Mouse (Mus musculus): ENCODE measurements around the gene Nod1. TPM values are rescaled to one million over a fixed set of nuclear protein-coding genes. Genes with fewer than 3 reads are reported as not detected.

The Nod1 gene
- polyA plus RNA-seq, 1 experiment from 2014 or later, result 2.3 TPM

- Histone ChIP-seq H3K4me2 (replicated peaks) (no peak overlapping the region), H3K27ac (no peak overlapping the region), H3K4me1 (replicated peaks) (no peaks in the 10 kb centered on the region), H3K9ac (replicated peaks) (no peak overlapping the region), H3K4me3 (replicated peaks) (no peak overlapping the region), H3K36me3 (no peaks in the 10 kb centered on the region), H3K27me3 (no peaks in the 10 kb centered on the region), H3K9me3 (no peaks in the 10 kb centered on the region)
- 93% methylated on average over 4 of the region's 4 CpGs for WGBS
- no peak for ATAC-seq
Observed at GRCm38 (mm10) chr6:54914977-54915376, 57.4 kb downstream of the Nod1 start.

GRCm38 (mm10) chr6:54906053-54907040 is 66.1 kb downstream of the Nod1 start:
- H3K4me1 ChIP-seq (replicated peaks), result no peaks in the 10 kb centered on the region
- 92% methylated on average over 10 of the region's 10 CpGs for WGBS
- no peaks in the 10 kb centered on the region for H3K27me3 ChIP-seq

GRCm38 (mm10) chr6:54902547-54902946 is 69.9 kb downstream of the Nod1 start:
- Histone ChIP-seq H3K4me2 (replicated peaks) (no peak overlapping the region), H3K27me3 (no peaks in the 10 kb centered on the region), H3K9ac (replicated peaks) (no peak overlapping the region), H3K9me3 (no peaks in the 10 kb centered on the region), H3K4me3 (replicated peaks) (no peak overlapping the region), H3K36me3 (no peaks in the 10 kb centered on the region), H3K4me1 (replicated peaks) (no peaks in the 10 kb centered on the region), H3K27ac (no peak overlapping the region)
- no peak for ATAC-seq
- WGBS, result 94% methylated on average over 2 of the region's 2 CpGs

More at GRCm38 (mm10) chr6:54906053-54907040, 66.1 kb downstream of the Nod1 start:
- Histone ChIP-seq H3K36me3 (no peaks in the 10 kb centered on the region), H3K9me3 (no peaks in the 10 kb centered on the region), H3K4me3 (replicated peaks) (no peak overlapping the region), H3K4me2 (replicated peaks) (no peak overlapping the region), H3K9ac (replicated peaks) (no peak overlapping the region), H3K27ac (no peak overlapping the region)
- no peak for ATAC-seq

DNA sequence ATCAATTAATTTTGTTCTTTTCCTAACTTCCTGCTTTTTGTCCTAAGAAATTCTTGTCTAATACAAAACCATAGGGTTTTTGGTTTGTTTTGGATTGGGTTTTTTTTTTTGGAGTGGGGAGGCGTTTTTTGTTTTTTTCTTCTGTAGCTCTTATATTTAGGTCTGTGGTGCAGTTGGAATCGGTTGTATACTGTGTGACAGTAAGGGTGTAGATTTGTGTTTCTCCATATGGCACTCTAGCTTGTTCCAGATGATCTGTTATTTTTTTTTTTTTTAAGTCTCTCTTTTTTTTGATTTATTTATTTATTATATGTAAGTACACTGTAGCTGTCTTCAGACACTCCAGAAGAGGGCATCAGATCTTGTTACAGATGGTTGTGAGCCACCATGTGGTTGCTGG is 72.2 kb downstream of the Nod1 start:
- Histone ChIP-seq H3K4me3 (replicated peaks) (no peak overlapping the region), H3K9ac (replicated peaks) (no peak overlapping the region), H3K27ac (no peak overlapping the region), H3K4me2 (replicated peaks) (no peak overlapping the region), H3K9me3 (no peaks in the 10 kb centered on the region), H3K4me1 (replicated peaks) (no peaks in the 10 kb centered on the region), H3K36me3 (no peaks in the 10 kb centered on the region), H3K27me3 (no peaks in the 10 kb centered on the region)
- 95% methylated on average over 2 of the region's 2 CpGs for WGBS
- no peak for ATAC-seq

- Histone ChIP-seq H3K9me3 (no peaks in the 10 kb centered on the region), H3K4me1 (replicated peaks) (peaks cover 7% of the 10 kb centered on the region; the same call in 1 of the 2 replicates), H3K4me3 (replicated peaks) (no peak overlapping the region), H3K4me2 (replicated peaks) (no peak overlapping the region), H3K27ac (no peak overlapping the region), H3K27me3 (no peaks in the 10 kb centered on the region), H3K9ac (replicated peaks) (no peak overlapping the region), H3K36me3 (no peaks in the 10 kb centered on the region)
- 92% methylated on average over 3 of the region's 3 CpGs for WGBS
- ATAC-seq, result no peak
Observed at GRCm38 (mm10) chr6:54891384-54891783, 81.0 kb downstream of the Nod1 start.

DNA sequence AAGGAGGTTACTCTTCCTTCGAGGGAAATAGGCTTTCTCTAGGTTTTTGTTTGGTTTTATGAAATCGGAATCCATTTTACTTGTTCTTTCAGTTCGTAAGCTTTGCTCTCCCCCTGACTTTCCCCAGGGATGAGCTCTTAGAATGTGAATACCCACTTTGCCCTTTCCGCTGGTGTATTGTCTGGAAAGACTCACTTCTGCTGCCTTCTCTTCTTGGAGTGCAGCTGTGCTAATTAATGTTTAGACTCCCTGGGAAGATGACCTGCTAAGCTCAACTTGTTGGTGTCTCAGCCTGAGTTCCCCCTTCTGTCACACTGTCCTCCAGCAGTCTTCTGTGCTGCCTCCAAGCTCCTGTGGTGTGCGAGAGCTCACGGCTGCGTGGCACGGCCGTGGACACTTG is 82.2 kb downstream of the Nod1 start:
- Histone ChIP-seq H3K4me3 (replicated peaks) (no peak overlapping the region), H3K4me1 (replicated peaks) (peaks cover 7% of the 10 kb centered on the region; the same call in 1 of the 2 replicates), H3K27me3 (no peaks in the 10 kb centered on the region), H3K4me2 (replicated peaks) (no peak overlapping the region), H3K27ac (no peak overlapping the region), H3K9me3 (no peaks in the 10 kb centered on the region), H3K9ac (replicated peaks) (no peak overlapping the region), H3K36me3 (no peaks in the 10 kb centered on the region)
- no peak for ATAC-seq
- 38% methylated on average over 9 of the region's 9 CpGs for WGBS

DNA sequence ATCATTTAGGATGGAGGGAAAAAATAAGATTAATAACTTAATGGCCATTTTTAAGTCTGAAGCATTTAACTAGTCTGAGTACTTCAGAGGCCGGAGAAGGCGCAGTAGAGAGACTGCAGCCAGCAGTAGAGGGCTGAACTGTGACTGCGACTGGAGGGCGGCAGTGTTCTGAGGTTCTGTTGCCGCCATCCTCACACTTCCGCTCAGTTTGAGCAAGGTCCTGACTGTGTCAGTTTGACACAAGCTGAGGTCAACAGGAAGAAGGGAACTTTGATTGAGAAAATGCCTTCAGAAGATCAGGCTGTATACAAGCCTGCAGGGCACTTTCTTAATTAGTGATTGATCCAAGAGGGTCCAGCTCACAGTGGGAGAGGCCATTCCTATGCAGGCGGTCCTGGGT is 86.2 kb downstream of the Nod1 start:
- H3K36me3 ChIP-seq, result no peaks in the 10 kb centered on the region
- 61% methylated on average over 7 of the region's 7 CpGs for WGBS
- no peaks in the 10 kb centered on the region for H3K9me3 ChIP-seq
- H3K4me3 ChIP-seq (replicated peaks), result no peak overlapping the region
- H3K4me1 ChIP-seq (replicated peaks), result peaks cover 7% of the 10 kb centered on the region; the same call in 1 of the 2 replicates
- no peak for ATAC-seq
- H3K4me2 ChIP-seq (replicated peaks), result no peak overlapping the region
- no peak overlapping the region for H3K27ac ChIP-seq
- H3K27me3 ChIP-seq, result no peaks in the 10 kb centered on the region
- no peak overlapping the region for H3K9ac ChIP-seq (replicated peaks)

DNA sequence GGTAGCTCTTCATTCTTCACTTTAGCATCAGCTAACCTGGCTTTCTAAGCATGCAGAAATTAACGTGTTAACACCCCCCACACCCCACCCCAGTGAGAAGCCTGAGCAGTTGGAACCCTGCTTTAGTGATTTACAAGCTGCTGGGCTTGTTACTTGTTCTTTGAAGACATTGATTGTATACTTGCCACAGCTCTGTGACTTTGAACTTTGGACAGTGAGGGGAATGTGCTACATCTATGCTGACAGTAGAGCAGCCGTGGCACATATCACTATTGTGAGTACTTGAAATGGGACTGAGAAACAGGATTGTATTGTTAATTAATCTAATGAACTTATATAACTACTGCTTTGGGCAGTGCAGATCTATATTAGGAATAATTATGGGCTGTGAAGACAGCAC is 89.0 kb downstream of the Nod1 start:
- WGBS, result 83% methylated on average over 2 of the region's 2 CpGs
- Histone ChIP-seq H3K9ac (replicated peaks) (no peak overlapping the region), H3K36me3 (no peaks in the 10 kb centered on the region), H3K4me1 (replicated peaks) (no peaks in the 10 kb centered on the region), H3K9me3 (no peaks in the 10 kb centered on the region), H3K4me2 (replicated peaks) (no peak overlapping the region), H3K4me3 (replicated peaks) (no peak overlapping the region), H3K27me3 (no peaks in the 10 kb centered on the region), H3K27ac (no peak overlapping the region)
- no peak for ATAC-seq

GRCm38 (mm10) chr6:54880086-54880485 is 92.3 kb downstream of the Nod1 start:
- H3K36me3 ChIP-seq, result no peaks in the 10 kb centered on the region
- no peak overlapping the region for H3K4me3 ChIP-seq (replicated peaks)
- H3K9me3 ChIP-seq, result no peaks in the 10 kb centered on the region
- no peak overlapping the region for H3K4me2 ChIP-seq (replicated peaks)
- H3K27ac ChIP-seq, result no peak overlapping the region
- H3K27me3 ChIP-seq, result no peaks in the 10 kb centered on the region
- 94% methylated on average over 4 of the region's 4 CpGs for WGBS
- H3K4me1 ChIP-seq (replicated peaks), result no peaks in the 10 kb centered on the region
- ATAC-seq, result no peak
- H3K9ac ChIP-seq (replicated peaks), result no peak overlapping the region

GRCm38 (mm10) chr6:54878546-54878945 is 93.9 kb downstream of the Nod1 start:
- Histone ChIP-seq H3K9ac (replicated peaks) (no peak overlapping the region), H3K36me3 (no peaks in the 10 kb centered on the region), H3K4me2 (replicated peaks) (no peak overlapping the region), H3K4me1 (replicated peaks) (no peaks in the 10 kb centered on the region), H3K4me3 (replicated peaks) (no peak overlapping the region), H3K9me3 (no peaks in the 10 kb centered on the region), H3K27ac (no peak overlapping the region), H3K27me3 (no peaks in the 10 kb centered on the region)
- no peak for ATAC-seq

- no peak overlapping the region for H3K4me3 ChIP-seq (replicated peaks)
- H3K9me3 ChIP-seq, result no peaks in the 10 kb centered on the region
- no peak overlapping the region for H3K27ac ChIP-seq
- WGBS, result 92% methylated on average over 3 of the region's 3 CpGs
- no peak for ATAC-seq
- H3K9ac ChIP-seq (replicated peaks), result no peak overlapping the region
- no peaks in the 10 kb centered on the region for H3K27me3 ChIP-seq
- H3K4me1 ChIP-seq (replicated peaks), result no peaks in the 10 kb centered on the region
- H3K36me3 ChIP-seq, result no peaks in the 10 kb centered on the region
- H3K4me2 ChIP-seq (replicated peaks), result no peak overlapping the region
Observed at GRCm38 (mm10) chr6:54877651-54878050, 94.8 kb downstream of the Nod1 start.

GRCm38 (mm10) chr6:54876782-54877181 is 95.6 kb downstream of the Nod1 start:
- H3K4me1 ChIP-seq (replicated peaks), result no peaks in the 10 kb centered on the region
- H3K36me3 ChIP-seq, result no peaks in the 10 kb centered on the region
- no peaks in the 10 kb centered on the region for H3K9me3 ChIP-seq
- 51% methylated on average over 5 of the region's 5 CpGs for WGBS
- no peaks in the 10 kb centered on the region for H3K27me3 ChIP-seq
- no peak overlapping the region for H3K4me3 ChIP-seq (replicated peaks)
- H3K27ac ChIP-seq, result no peak overlapping the region
- no peak overlapping the region for H3K9ac ChIP-seq (replicated peaks)
- no peak overlapping the region for H3K4me2 ChIP-seq (replicated peaks)
- no peak for ATAC-seq

Data from midbrain, embryonic 13.5 days (tissue).